ENCODE assay signal across 12 mouse cellular contexts in genomic region chr19:51482168-51482907, GRCm38 (mm10).
DNase-seq lines count a peak whose midpoint lies in the region; ATAC-seq and TF ChIP-seq lines count a peak whose summit lies in the region.
"Had no signal": no experiment of that assay in that cellular context is flagged by ENCODE, and none has a peak within 500 bp of the region (broad histone marks: within the 10 kb centered on the region; RNA-seq: fewer than 3 reads in every experiment).

No protein-coding gene starts in this region.

- H3K9ac ChIP-seq in midbrain, embryonic 11.5 days (ENCODE audit: low read length): no peak overlapping the region
- H3K9ac ChIP-seq: liver, embryonic 14.5 days had no signal

- intact Hi-C loops in left cerebral cortex, adult 2 months (cut with DNase I): loop anchor here (5.0 kb wide), 1 partner anchor 805 kb away; the partner anchor contains the start of gene Sorcs1

- H3K27ac ChIP-seq in midbrain, embryonic 11.5 days (ENCODE audit: low read depth, low read length): no peak overlapping the region
- no peak overlapping the region for H3K27ac ChIP-seq in midbrain, embryonic 10.5 days (replicated peaks)
- peak overlapping the region; percentile 96 for H3K27ac ChIP-seq in embryonic fibroblast, embryonic 13.5 days (ENCODE audit: insufficient read depth, low read length)
- no peak overlapping the region for H3K27ac ChIP-seq in left cerebral cortex, adult 2 months
- H3K27ac ChIP-seq: kidney, postnatal 0 days; liver, embryonic 14.5 days had no signal

- H3K4me3 ChIP-seq in midbrain, embryonic 11.5 days (ENCODE audit: low read depth, low read length): no peak overlapping the region
- no peak overlapping the region for H3K4me3 ChIP-seq in midbrain, embryonic 10.5 days
- no peak overlapping the region for H3K4me3 ChIP-seq in embryonic fibroblast, embryonic 13.5 days (ENCODE audit: insufficient read depth, low read length)
- H3K4me3 ChIP-seq in left cerebral cortex, adult 2 months: no peak overlapping the region

- H3K27me3 ChIP-seq in midbrain, embryonic 11.5 days (ENCODE audit: control insufficient read depth, insufficient read depth, low read length): no peaks in the 10 kb centered on the region
- peaks cover 6% of the 10 kb centered on the region; the same call in 1 of the 2 replicates for H3K27me3 ChIP-seq in midbrain, embryonic 10.5 days (ENCODE audit: low read depth, poor library complexity, severe bottlenecking)

- H3K9me3 ChIP-seq in midbrain, embryonic 11.5 days (ENCODE audit: control insufficient read depth, low read length): no peaks in the 10 kb centered on the region
- H3K9me3 ChIP-seq in midbrain, embryonic 10.5 days (replicated peaks): no peaks in the 10 kb centered on the region

- WGBS in midbrain, embryonic 11.5 days: 19% methylated on average over 3 of the region's 3 CpGs
- 41% methylated on average over 3 of the region's 3 CpGs for WGBS in midbrain, embryonic 10.5 days

- H3K4me1 ChIP-seq in midbrain, embryonic 11.5 days (ENCODE audit: control insufficient read depth, insufficient read depth, low read length): peaks cover 4% of the 10 kb centered on the region; the same call in 1 of the 2 replicates
- H3K4me1 ChIP-seq in midbrain, embryonic 10.5 days: peaks cover 7% of the 10 kb centered on the region
- peaks cover 4% of the 10 kb centered on the region; the same call in 1 of the 2 replicates for H3K4me1 ChIP-seq in embryonic fibroblast, embryonic 13.5 days (ENCODE audit: control insufficient read depth, insufficient read depth, low read length)

- ATAC-seq in midbrain, embryonic 11.5 days (ENCODE audit: low FRiP score): peak; percentile 78
- ATAC-seq in inflammation-experienced regulatory T-cells, adult 6 months: no peak
- ATAC-seq: forebrain, embryonic 16.5 days had no signal

- no peak for DNase-seq in midbrain, embryonic 11.5 days (ENCODE audit: low spot score, missing footprints)
- DNase-seq in midbrain, embryonic 10.5 days (ENCODE audit: low spot score): no peak
- peak; percentile 18 to 20 for DNase-seq in left cerebral cortex, adult 2 months (ENCODE audit: extremely low spot score in 1 of 2, low spot score in 2 of 2)
- DNase-seq in retina, embryonic 14.5 days (ENCODE audit: low spot score): peak; percentile 89
- DNase-seq in lung, postnatal 36 days: no peak
- DNase-seq in adrenal gland, postnatal 4 days (ENCODE audit: low spot score in 2 of 2): no peak
- DNase-seq: cerebellum, adult 18-20 months had no signal

- no peak overlapping the region for H3K4me2 ChIP-seq in midbrain, embryonic 11.5 days

- TF ChIP-seq CTCF in embryonic fibroblast, embryonic 13.5 days (IDR thresholded peaks at IDR 0.05; ENCODE audit: borderline replicate concordance, insufficient read depth, low read length): no peak
- TF ChIP-seq CTCF in left cerebral cortex, adult 2 months (IDR thresholded peaks at IDR 0.05): no peak

- no peak for TF ChIP-seq POLR2A in embryonic fibroblast, embryonic 13.5 days (IDR thresholded peaks at IDR 0.05; ENCODE audit: low read depth, low read length)

- no peaks in the 10 kb centered on the region for H3K36me3 ChIP-seq in midbrain, embryonic 11.5 days (ENCODE audit: control insufficient read depth, insufficient read depth, low read length)
- H3K36me3 ChIP-seq in midbrain, embryonic 10.5 days: no peaks in the 10 kb centered on the region

Comparison
In these comparisons a context has a peak if more than half of its experiments do, and no peak if none do; other contexts are left out.
1. DNase-seq: peak in left cerebral cortex, adult 2 months (2 of 2) and retina, embryonic 14.5 days (single experiment); none in midbrain, embryonic 11.5 days (single experiment), midbrain, embryonic 10.5 days (single experiment), lung, postnatal 36 days (single experiment) and adrenal gland, postnatal 4 days (0 of 2).